Mouse (Mus musculus) MEL (cell line): Measurements from ENCODE around the gene Macrod2.

Source experiments
- CTCF ChIP-seq, 3 experiments: IDR thresholded peaks in 2 of 3; conservative IDR thresholded peaks in 1 of 3; 2 replicates each; pipeline ENCODE4 v1.5.1; 2011 to 2012; ENCODE audit warnings: low read length in 3 of 3, low read depth in 2 of 3, mild to moderate bottlenecking in 2 of 3, improper control_type of control experiment in 1 of 3, inconsistent platforms in 1 of 3, mixed read lengths in 1 of 3, moderate library complexity in 1 of 3; ENCODE audit not compliant: control insufficient read depth in 1 of 3, insufficient read depth in 1 of 3, poor library complexity in 1 of 3, severe bottlenecking in 1 of 3
- EP300 ChIP-seq, 2 experiments: IDR thresholded peaks; 2 replicates each; pipeline ENCODE4 v1.6.1; 2011; ENCODE audit warnings: improper control_type of control experiment in 2 of 2, low read length in 2 of 2, low read depth in 1 of 2, mild to moderate bottlenecking in 1 of 2
- MAFK ChIP-seq: IDR thresholded peaks from 2 replicates; pipeline ENCODE4 v1.6.1; 2011; ENCODE audit warnings: low read depth, mild to moderate bottlenecking, low read length, improper control_type of control experiment, borderline replicate concordance
- MAX ChIP-seq: IDR thresholded peaks from 2 replicates; pipeline ENCODE4 v1.6.1; 2011; ENCODE audit warnings: low read length, improper control_type of control experiment
- NRF1 ChIP-seq: IDR thresholded peaks from 2 replicates; pipeline ENCODE4 v1.6.1; 2014; ENCODE audit warnings: low read depth, mild to moderate bottlenecking, inconsistent platforms, low read length, improper control_type of control experiment, moderate library complexity; ENCODE audit not compliant: poor library complexity, insufficient read depth, severe bottlenecking
- POLR2A ChIP-seq, 2 experiments: IDR thresholded peaks; 2 replicates each; pipeline ENCODE4 v1.6.1; 2011 to 2012; ENCODE audit warnings: low read length in 2 of 2, mild to moderate bottlenecking in 2 of 2, control low read depth in 1 of 2, improper control_type of control experiment in 1 of 2, low read depth in 1 of 2, moderate library complexity in 1 of 2; ENCODE audit not compliant: control insufficient read depth in 1 of 2, insufficient read depth in 1 of 2, poor library complexity in 1 of 2
- RCOR1 ChIP-seq: IDR thresholded peaks from 2 replicates; pipeline ENCODE4 v1.6.1; 2012; ENCODE audit warnings: low read depth, mild to moderate bottlenecking, inconsistent platforms, low read length, improper control_type of control experiment
- ZNF384 ChIP-seq: IDR thresholded peaks from 2 replicates; pipeline ENCODE4 v1.6.1; 2012; ENCODE audit warnings: low read depth, mild to moderate bottlenecking, inconsistent platforms, low read length, improper control_type of control experiment

DNA sequence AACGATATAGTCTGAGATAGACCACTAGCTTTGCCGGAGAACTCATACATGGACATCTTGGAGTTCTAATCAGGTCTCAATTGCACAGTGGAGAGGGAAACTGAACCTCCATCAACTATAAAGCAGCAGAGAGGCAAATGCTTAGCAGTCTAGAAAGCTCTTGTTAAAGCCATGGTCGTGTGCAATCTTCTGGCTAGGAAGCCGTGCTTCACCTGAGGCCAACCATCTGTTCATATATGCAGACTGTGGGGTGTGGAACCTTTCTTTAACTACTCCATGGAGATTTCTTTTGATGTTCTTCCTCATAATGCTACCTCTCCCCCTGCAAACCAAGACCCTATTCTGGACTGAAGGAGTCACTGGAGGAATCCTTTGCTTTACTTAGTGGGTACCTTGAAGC, 1421.2 kb downstream of the Macrod2 start:
- TF ChIP-seq POLR2A (IDR thresholded peaks at IDR 0.05; ENCODE audit: control insufficient read depth in 1 of 2, insufficient read depth in 1 of 2, low read depth in 1 of 2, low read length in 2 of 2, poor library complexity in 1 of 2) (no peak), NRF1 (no peak), MAFK (no peak), MAX (no peak), CTCF (IDR thresholded peaks at IDR 0.05 in 2 of 3, conservative IDR thresholded peaks at IDR 0.05 in 1 of 3; ENCODE audit: control insufficient read depth in 1 of 3, insufficient read depth in 1 of 3, low read depth in 2 of 3, low read length in 3 of 3, poor library complexity in 1 of 3, severe bottlenecking in 1 of 3) (no peak), RCOR1 (no peak), ZNF384 (no peak), EP300 (IDR thresholded peaks at IDR 0.05; ENCODE audit: low read depth in 1 of 2, low read length in 2 of 2) (no peak)
